In genomic region chr15:68644862-68645261, GRCm38 (mm10) we compare ENCODE assay signal across 21 mouse cellular contexts.
DNase-seq lines count a peak whose midpoint lies in the region; ATAC-seq lines count a peak whose summit lies in the region.
"Had no signal": no experiment of that assay in that cellular context is flagged by ENCODE, and none has a peak within 500 bp of the region (broad histone marks: within the 10 kb centered on the region; RNA-seq: fewer than 3 reads in every experiment).

No protein-coding gene starts in this region.

- 0 out of 2 replicates have a peak, but pooled peaks have one; percentile 26 for ATAC-seq in heart, embryonic 14.5 days (ENCODE audit: insufficient number of reproducible peaks, insufficient read depth, low FRiP score, low read depth)
- ATAC-seq in midbrain, embryonic 14.5 days (ENCODE audit: low FRiP score, low TSS enrichment): no peak
- ATAC-seq: forebrain, embryonic 13.5 days; hindbrain, postnatal 0 days; intestine, postnatal 0 days; liver, postnatal 0 days; lung, postnatal 0 days had no signal

- DNase-seq in heart, embryonic 10.5 days (ENCODE audit: low spot score): no peak
- peak; percentile 55 for DNase-seq in brain, adult 2 months (ENCODE audit: low read depth, low spot score)
- DNase-seq in layer of hippocampus, adult 18-20 months (ENCODE audit: low spot score in 2 of 2): peak; percentile 56 to 87
- DNase-seq in layer of hippocampus, postnatal 36 days: peak; percentile 53 to 60
- no peak for DNase-seq in midbrain, embryonic 14.5 days
- no peak for DNase-seq in gastrocnemius, adult 18-20 months (ENCODE audit: low spot score)
- DNase-seq: adrenal gland, postnatal 25 days; cerebellum, adult 9-10 months; gastrocnemius, postnatal 36 days; kidney, postnatal 4 days; liver, postnatal 0 days; thymus, adult 18-20 months had no signal

- H3K9ac ChIP-seq in heart, embryonic 14.5 days (ENCODE audit: low read length): no peak overlapping the region
- no peak overlapping the region for H3K9ac ChIP-seq in midbrain, embryonic 14.5 days (replicated peaks; ENCODE audit: low read length)
- H3K9ac ChIP-seq: forebrain, embryonic 13.5 days; kidney, embryonic 15.5 days; limb, embryonic 12.5 days; liver, postnatal 0 days had no signal

- H3K27me3 ChIP-seq in heart, embryonic 14.5 days (ENCODE audit: control insufficient read depth, insufficient read depth, low read length): no peaks in the 10 kb centered on the region
- H3K27me3 ChIP-seq in heart, embryonic 10.5 days (ENCODE audit: insufficient read depth, poor library complexity, severe bottlenecking): no peaks in the 10 kb centered on the region
- H3K27me3 ChIP-seq in midbrain, embryonic 14.5 days (ENCODE audit: control insufficient read depth, insufficient read depth, low read length): no peaks in the 10 kb centered on the region
- H3K27me3 ChIP-seq: forebrain, embryonic 13.5 days; kidney, embryonic 15.5 days; limb, embryonic 12.5 days had no signal

- no peak overlapping the region for H3K27ac ChIP-seq in heart, embryonic 14.5 days (replicated peaks in 1 of 2; ENCODE audit: control insufficient read depth in 1 of 2, insufficient read depth in 1 of 2, low read depth in 2 of 2, low read length in 2 of 2)
- H3K27ac ChIP-seq in heart, embryonic 10.5 days: no peak overlapping the region
- H3K27ac ChIP-seq in midbrain, embryonic 14.5 days (replicated peaks; ENCODE audit: low read depth, low read length): no peak overlapping the region
- H3K27ac ChIP-seq: forebrain, embryonic 13.5 days; hindbrain, postnatal 0 days; kidney, embryonic 15.5 days; limb, embryonic 12.5 days; midbrain, embryonic 10.5 days had no signal

- H3K4me3 ChIP-seq in heart, embryonic 14.5 days (ENCODE audit: control insufficient read depth in 1 of 2, insufficient read depth in 1 of 2, low read depth in 1 of 2, low read length in 2 of 2): no peak overlapping the region
- H3K4me3 ChIP-seq in heart, embryonic 10.5 days: no peak overlapping the region
- no peak overlapping the region for H3K4me3 ChIP-seq in midbrain, embryonic 14.5 days (replicated peaks; ENCODE audit: low read depth, low read length)
- H3K4me3 ChIP-seq: forebrain, embryonic 13.5 days; kidney, embryonic 15.5 days; limb, embryonic 12.5 days; midbrain, embryonic 10.5 days had no signal

- no peak overlapping the region for H3K4me2 ChIP-seq in heart, embryonic 14.5 days (ENCODE audit: low read length)
- H3K4me2 ChIP-seq in midbrain, embryonic 14.5 days (ENCODE audit: low read length): no peak overlapping the region
- H3K4me2 ChIP-seq: forebrain, embryonic 13.5 days; kidney, embryonic 15.5 days; limb, embryonic 12.5 days; liver, embryonic 11.5 days had no signal

- H3K4me1 ChIP-seq in heart, embryonic 14.5 days (ENCODE audit: control insufficient read depth in 2 of 2, insufficient read depth in 2 of 2, low read length in 2 of 2): no peaks in the 10 kb centered on the region
- H3K4me1 ChIP-seq in heart, embryonic 10.5 days: no peaks in the 10 kb centered on the region
- peaks cover 3% of the 10 kb centered on the region; the same call in 1 of the 2 replicates for H3K4me1 ChIP-seq in midbrain, embryonic 14.5 days (ENCODE audit: control insufficient read depth, insufficient read depth, low read length)
- H3K4me1 ChIP-seq: kidney, embryonic 15.5 days; midbrain, embryonic 10.5 days had no signal

- WGBS in heart, embryonic 14.5 days: 100% methylated on average over 1 of the region's 1 CpGs
- WGBS in heart, embryonic 10.5 days: 87% methylated on average over 1 of the region's 1 CpGs
- 85% methylated on average over 1 of the region's 1 CpGs for WGBS in midbrain, embryonic 14.5 days

- H3K36me3 ChIP-seq in heart, embryonic 14.5 days (ENCODE audit: control insufficient read depth, insufficient read depth, low read length): no peaks in the 10 kb centered on the region
- H3K36me3 ChIP-seq in heart, embryonic 10.5 days: no peaks in the 10 kb centered on the region
- no peaks in the 10 kb centered on the region for H3K36me3 ChIP-seq in midbrain, embryonic 14.5 days (ENCODE audit: control insufficient read depth, insufficient read depth, low read length)
- H3K36me3 ChIP-seq: kidney, embryonic 15.5 days; limb, embryonic 12.5 days; midbrain, embryonic 10.5 days had no signal

- no peaks in the 10 kb centered on the region for H3K9me3 ChIP-seq in heart, embryonic 14.5 days (ENCODE audit: control insufficient read depth, low read length)
- no peaks in the 10 kb centered on the region for H3K9me3 ChIP-seq in heart, embryonic 10.5 days
- H3K9me3 ChIP-seq in midbrain, embryonic 14.5 days (ENCODE audit: control insufficient read depth, low read length): 0 out of 2 replicates have a peak, but pooled peaks cover 3% of the 10 kb centered on the region
- H3K9me3 ChIP-seq: forebrain, embryonic 13.5 days; kidney, embryonic 15.5 days; limb, embryonic 12.5 days; midbrain, embryonic 10.5 days had no signal

Comparison
In these comparisons a context has a peak if more than half of its experiments do, and no peak if none do; other contexts are left out.
1. DNase-seq: peak in brain, adult 2 months (single experiment), layer of hippocampus, adult 18-20 months (2 of 2) and layer of hippocampus, postnatal 36 days (2 of 2); none in heart, embryonic 10.5 days (single experiment), midbrain, embryonic 14.5 days (single experiment) and gastrocnemius, adult 18-20 months (single experiment).